Mouse (Mus musculus): ENCODE results near the gene Ppp1r21.

Gene Ppp1r21

DNA sequence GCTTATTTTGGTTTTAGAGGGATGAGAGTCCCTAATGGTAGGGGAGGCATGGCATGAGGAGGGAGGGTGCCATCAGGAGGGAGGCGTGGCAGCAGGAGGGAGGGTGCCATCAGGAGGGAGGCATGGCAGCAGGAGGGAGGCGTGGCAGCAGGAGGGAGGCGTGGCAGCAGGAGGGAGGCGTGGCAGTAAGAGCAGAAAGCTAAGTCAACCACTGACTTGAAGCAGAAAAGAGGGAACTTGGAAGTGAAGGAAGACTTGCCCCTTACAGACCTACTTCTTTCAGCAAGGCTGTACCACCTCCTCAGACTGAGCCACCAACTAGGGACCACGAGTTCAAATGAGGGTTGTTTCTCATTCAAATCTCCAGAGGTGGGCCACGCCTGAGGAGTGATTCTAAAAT, 83.3 kb downstream of the Ppp1r21 start:
- no peak for DNase-seq (ENCODE audit: low read depth, low spot score)

DNA sequence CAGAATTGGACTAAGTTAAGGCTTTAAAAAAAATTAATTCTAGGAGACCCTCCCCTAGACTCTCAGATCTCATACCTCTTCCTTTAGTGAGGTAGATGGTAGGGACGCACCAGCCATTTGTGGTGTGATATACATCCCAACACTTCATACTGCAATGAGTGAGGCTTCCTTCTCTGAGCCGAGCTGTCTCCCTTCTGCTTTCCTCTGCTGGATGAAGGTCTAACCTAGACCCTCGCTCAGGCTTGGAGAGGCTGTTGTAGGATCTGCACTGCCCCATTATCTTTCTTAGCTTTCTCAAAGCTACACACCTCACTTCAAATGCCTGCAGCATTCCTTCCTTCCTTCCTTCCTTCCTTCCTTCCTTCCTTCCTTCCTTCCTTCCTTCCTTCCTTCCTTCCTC, 83.8 kb downstream of the Ppp1r21 start:
- no peak for DNase-seq (ENCODE audit: low read depth, low spot score)

DNA sequence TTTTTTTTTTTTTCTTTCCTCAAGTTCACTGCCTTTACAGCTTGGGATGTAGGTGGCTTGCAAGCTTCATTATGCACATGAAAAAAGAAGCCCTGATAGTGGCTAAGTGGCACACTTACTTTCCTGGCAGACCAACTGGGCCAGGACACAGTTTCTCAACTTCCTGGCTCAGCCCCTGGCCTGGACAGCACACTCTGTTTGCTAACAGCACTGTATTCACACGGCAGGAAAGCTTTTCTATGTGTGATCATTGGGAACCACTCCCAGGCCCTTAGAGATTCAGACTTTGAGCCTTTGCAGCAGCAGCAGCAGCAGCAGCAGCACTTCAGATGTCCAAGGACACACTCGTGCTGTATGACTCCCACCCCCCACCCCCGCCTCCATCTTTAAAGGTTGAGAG, 84.3 kb downstream of the Ppp1r21 start:
- DNase-seq (ENCODE audit: low read depth, low spot score): no peak

DNA sequence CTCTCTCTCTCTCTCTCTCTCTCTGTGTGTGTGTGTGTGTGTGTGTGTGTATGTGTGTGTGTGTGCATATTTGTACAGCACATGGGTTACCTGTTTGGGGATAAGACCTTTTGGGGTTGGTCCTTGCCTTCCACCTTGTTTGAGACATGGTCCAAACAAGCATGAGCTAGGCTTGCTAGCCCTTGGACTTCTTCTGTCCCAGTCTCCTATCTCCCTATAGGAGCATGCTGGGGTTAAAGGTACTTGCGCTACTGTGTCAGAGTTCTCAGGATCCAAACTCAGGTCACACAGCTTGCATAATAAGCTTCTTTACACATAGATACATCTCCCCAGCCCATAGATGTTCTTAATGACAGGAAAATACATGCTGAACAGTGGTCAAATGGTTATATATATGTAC, 84.8 kb downstream of the Ppp1r21 start:
- no peak for DNase-seq (ENCODE audit: low read depth, low spot score)

DNA sequence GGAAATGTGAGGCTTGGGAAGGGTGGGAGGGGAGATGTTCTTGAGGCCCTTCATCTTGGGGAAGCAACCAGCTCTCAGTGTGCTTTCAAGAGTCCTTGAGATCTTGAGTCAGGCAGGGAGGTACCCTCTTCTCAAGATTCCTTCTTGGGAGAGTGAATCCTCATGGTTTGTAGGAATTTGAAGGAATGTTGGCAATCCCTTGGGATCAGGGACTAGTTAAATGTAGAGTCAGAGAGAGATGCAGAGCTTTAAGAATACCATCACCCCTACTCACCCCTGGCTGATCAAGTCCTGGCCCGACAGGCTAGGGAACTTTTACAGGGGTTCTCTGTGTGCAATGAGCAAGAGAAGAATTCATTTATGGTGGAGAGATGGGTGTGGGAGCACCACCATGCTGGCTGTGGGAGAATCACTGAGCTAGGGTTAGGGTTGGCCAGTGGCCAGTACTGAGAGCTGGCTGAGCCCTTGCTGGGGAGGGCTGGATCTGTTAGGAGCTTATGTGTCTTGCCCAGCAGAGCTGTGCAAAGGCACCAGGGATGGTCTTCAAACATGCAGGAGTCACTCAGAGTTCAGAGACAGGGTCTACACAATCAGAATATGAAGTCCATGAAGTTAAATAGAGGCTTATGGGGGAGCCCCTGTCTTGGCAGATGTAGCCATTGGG, 85.7 kb downstream of the Ppp1r21 start:
- peak; percentile 65 for DNase-seq (ENCODE audit: low read depth, low spot score)

DNA sequence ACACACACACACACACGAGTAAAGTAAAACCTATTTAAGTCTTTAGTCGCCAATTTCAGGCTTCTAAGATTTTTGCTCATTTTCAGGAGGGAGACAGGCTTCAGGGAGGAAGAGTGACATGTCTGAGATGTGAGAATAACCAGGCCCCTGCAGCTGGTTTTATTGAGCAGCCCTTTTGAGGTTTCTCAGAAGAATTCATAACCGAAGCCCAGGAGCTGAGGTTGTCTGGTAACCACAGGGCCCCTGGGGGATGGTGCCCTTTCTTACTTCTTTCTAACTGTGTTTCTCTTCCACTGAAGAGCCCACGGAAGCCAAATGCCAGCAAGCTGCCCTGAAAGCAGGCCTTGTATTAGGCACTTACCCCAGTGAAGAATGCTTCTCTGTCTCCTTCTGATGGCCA, 91.0 kb downstream of the Ppp1r21 start:
- no peak for DNase-seq (ENCODE audit: low read depth, low spot score)

DNA sequence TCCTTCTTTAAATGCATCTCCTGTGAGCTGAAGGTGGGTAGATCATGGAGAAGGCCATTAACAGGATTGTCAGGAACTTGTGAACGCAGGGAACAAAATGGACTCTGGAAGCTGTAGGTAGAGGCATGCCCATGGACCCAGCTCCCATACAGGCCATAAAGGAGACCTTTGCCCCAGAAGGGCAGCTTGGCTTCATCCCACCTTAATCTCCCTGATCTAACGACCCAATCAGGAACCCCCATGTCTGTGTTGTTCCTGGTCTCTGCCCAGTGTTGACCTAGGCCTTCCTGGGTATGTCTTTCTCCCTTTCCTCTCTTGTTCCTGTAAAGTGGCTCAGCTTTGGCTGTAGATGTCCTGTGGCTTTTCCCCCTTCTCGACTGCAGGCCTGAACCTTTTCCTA, 91.5 kb downstream of the Ppp1r21 start:
- DNase-seq (ENCODE audit: low read depth, low spot score): no peak

DNA sequence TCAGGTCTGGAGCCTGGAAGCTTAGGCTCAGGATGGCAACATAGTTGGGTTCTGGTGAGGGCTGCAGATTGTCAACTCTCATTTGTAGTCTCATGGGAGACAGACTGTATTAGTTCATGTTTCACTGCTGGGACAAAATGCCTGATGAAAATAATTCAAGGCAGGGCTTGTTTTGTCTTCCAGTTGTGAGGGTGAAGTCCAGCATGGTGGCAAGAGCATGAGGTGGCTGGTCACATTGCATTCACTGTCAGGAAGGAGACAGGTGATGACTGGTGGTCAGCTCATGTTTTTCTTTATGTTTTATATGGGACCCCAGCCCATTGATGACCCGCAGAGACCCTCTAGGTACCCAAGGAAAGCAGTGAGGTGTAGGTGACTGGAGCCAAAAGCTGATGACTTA, 92.8 kb downstream of the Ppp1r21 start:
- DNase-seq (ENCODE audit: low read depth, low spot score): no peak

DNA sequence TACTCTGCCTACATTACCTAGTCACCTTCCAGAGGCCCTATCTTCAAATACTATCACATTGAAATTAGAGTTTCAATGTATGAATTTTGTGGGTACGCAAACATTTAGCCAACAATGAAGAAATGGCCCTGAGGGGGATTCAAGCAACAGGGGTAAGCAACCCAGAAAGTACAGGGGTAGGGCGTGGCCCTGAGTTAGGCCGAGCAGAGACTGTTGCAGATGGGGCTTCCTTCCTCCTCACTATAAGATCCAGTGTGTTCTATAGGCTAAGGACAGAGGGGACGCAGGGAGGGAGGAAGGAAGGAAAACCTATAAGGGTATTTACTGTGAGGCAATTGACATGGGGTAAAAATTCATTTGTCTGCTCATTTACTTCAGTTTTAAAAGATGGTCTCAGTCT, 94.5 kb downstream of the Ppp1r21 start:
- no peak for DNase-seq (ENCODE audit: low read depth, low spot score)

DNA sequence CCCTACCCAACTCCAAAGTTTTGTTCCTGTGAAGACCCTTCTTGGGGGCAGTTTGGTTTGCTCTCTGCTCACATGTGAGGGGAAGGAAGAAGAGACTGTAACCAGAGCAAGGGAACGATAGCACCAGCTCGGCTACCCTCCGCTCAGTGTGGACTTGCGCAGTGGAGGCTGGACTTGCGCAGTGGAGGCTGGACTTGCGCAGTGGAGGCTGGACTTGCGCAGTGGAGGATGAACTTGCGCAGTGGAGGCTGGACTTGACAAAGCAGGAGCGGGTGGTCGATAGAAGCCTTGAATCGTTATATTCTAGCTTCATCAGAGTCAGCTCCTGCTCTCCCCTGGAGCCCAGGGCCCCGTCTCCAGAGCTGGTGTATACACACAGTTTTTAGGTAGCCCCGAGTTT, 95.4 kb downstream of the Ppp1r21 start:
- no peak for DNase-seq (ENCODE audit: low read depth, low spot score)

DNA sequence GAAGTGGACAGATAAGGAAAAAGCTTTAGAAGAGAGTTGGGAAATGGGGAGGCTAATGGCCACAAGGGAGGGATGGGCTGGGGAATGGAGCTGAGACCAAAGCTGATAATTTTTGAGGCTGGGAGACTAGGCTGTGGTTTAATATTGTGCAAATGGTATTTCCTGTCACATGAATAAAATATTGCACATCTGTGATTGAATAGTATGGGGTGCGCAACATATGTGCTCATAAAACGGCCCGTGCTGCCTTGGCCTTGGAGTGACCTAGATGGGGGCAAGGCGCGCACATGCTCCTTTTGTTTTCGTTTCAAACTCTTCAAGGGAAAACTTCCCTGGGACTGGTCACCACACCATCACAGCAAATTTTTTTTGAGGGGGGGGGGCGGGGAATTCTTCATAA, 96.0 kb downstream of the Ppp1r21 start:
- DNase-seq (ENCODE audit: low read depth, low spot score): peak; percentile 75

DNA sequence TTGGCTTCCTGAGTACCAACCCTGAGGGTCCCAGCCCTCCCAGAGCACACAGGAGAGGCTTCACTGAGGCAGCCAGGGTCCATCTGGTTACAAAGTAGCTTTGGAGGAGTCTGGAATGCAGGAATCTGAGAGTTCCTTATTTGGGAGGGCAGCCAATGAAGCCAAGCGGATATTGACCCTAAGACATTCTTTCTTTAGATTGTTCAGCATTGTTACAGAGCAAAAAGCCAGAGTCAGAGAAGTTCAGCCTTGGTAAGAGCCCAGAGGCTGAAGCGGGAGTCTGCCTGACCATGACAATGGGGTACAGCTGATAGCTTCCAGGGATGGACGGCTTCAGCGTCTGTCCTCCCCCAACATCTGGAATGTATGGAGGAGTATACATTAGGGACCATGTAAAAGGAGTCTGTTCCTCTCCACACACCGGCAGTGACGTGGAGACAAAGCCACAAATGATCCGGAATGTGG, 96.5 kb downstream of the Ppp1r21 start:
- peak; percentile 79 for DNase-seq (ENCODE audit: low read depth, low spot score)

DNA sequence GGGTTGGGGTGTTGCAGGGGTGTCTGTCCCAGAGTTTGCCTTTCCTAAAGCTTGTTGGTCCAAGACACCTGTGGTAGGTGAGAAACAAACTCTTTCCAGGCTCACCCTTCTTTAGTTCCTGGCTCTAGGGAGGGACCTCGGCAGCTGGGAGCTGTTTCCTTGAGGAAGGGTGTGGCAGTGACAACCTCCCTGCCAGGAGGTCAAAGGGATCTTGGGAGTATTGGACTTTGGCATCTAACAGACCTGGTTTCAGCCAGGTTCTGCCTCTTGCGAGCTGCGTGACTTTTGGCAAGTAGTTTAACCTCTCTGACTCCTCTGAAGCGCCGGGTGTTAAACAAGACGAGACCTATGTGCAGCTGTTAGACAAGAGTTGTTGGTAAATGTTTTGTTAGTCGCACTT, 97.2 kb downstream of the Ppp1r21 start:
- peak; percentile 37 for DNase-seq (ENCODE audit: low read depth, low spot score)

DNA sequence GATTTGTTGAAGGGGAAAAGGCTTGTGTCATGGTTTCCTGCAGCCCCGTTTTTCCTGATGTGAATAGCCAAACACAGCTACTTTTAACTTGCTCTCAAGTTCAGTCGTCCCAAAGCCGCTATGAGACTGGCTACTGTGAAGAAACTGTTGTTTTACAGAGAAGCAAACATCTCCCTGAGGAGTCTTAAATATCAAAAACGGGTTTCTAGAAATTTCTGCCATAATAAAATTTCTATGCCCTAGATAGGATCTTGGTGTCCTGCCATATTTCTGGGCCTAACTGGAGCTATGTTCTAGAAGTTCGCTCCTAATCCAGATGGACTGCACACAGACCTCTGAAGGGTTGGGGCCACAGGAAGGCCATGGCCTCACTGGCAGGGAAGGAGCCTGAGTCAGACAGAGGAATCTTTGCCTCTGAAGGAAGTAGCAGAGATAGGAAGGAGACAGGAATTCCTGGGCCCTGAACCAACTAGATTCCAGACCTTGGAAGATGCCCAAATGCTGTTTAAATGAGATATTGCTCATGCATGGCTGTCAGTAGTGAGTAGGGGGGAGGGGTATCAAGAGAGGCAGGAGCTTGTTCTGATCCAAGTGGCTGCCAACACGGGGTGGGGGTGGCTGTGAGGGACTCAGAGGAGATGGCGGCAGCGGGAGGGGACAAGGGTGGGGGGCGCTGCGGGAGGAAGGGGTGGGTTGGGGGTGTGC, 98.9 kb downstream of the Ppp1r21 start:
- peak; percentile 100 for DNase-seq (ENCODE audit: low read depth, low spot score)

DNA sequence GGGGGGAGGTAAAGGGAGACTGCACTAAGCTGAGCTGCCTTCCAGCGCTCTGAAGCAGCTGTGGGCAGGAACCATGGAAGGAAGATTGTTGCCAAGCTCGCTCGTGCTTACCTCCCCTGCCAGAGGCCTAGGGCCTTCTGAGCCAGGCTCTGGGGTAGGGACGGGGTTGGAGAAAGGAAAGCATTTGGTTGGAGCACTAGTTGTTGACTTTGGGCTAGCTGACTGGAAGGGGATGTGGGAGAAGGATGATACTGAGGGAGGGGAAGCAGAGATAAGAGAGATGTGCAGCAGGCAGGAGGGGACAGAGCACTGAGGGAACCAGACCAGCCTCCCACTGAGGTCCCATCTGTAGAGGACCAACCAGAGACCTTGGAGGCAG, 99.5 kb downstream of the Ppp1r21 start:
- DNase-seq (ENCODE audit: low read depth, low spot score): peak; percentile 86

DNA sequence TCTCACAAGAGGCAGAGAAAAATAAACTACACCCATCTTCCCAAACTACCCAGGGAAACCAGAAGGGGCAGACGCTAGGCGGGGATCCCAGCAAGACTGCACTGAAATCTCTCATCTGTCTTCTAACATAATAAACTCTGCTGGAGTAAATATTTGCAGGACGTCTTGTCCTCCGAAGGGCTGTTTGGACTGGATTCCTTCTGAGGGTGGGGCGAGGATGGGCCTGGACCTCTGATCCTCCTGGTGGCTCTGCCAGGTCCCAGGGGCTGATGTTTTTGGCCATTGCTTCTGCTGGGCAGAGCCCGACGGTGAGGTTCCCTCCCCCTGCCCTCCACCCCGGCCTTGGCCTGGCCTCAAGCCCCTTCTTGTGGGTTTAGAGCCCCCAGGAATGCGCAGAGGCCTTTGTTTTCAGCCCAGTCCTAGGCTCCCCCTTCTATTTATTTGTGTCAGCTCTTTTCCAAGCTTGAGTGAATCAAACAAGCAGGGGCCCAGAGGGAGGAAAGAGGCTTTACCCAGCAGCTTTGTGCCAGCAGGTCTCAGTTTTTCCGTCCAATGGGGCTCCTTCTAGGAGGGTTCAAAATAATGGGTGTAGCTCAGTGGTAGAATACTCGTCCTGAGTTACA, 100.1 kb downstream of the Ppp1r21 start:
- DNase-seq (ENCODE audit: low read depth, low spot score): peak; percentile 86

DNA sequence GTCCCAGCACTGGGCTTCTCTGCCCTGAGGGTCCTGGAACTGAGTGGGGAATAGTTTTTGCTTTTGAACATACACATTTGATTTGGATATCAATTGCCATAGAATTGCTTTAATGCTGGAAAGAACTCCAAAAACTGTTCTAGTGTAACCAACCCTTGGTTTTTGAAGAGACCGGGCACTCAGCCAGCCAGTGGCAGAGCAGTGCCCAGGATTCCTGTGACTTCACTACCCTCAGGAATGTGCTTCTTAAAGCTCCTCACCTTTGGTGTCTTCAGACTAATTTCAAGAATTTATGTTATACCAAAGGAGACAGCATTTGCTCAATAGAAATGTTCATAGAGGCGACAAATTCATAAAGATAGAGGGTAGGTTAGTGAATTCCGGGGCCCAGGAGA, 100.6 kb downstream of the Ppp1r21 start:
- peak; percentile 82 for DNase-seq (ENCODE audit: low read depth, low spot score)

DNA sequence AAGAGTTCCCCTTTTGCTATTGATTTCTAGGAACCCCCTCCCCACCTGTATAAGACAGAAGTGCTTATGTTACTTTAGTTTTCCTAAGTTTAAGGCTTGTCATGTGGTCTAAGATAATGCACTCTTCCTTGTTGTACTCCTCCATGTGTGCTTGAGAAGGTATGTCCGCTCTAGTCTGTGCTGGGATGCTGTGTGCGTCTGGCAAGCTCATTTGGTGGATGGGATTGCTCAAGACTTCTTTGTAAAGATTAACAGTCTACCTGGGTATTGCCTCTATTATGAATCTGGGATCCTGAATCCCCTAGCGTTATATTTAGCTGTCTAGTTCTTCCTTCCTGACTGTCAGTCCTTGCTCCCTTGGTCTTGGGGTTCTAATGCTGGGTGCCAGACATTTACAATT, 102.7 kb downstream of the Ppp1r21 start:
- no peak for DNase-seq (ENCODE audit: low read depth, low spot score)

DNA sequence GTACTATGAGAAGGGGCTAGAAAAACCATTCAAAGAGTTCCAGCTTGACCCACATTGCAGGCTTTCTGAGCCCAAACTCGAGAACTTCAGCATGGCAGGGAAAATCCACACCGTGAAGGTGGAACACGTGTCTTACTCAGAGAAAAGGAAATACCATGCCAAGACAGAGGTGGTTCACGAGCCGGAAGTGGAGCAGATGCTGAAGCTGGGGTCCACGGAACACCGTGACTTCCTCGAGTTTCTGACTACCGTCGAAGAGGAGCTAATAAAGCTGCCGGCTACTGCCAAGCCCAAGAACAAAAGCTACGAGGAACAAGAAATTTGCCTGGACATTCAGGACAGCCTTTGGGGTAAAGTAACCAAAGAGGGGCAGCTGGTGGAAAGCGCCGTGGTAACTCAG, 106.2 kb downstream of the Ppp1r21 start:
- DNase-seq (ENCODE audit: low read depth, low spot score): no peak

DNA sequence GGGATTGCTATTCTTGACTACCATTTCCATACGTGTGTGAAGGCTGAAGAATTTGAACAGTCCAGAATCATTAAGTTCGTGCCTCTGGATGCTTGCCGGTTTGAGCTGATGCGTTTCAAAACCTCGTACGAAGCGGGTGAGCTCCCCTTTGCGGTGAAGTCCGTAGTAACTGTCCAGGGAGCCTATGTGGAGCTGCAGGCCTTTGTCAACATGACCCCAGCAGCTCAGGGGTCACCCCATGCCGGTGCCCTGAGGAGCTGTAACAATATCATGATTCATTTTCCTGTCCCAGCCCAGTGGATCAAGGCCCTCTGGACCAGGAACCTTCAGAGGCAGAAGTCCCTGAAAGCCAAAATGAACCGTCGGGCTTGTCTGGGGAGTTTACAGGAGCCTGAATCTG, 106.7 kb downstream of the Ppp1r21 start:
- no peak for DNase-seq (ENCODE audit: low read depth, low spot score)

All from 3T3-L1 (cell line).